Mouse (Mus musculus): Measurements from ENCODE around the gene AC161166.1. TPM values are rescaled to one million over a fixed set of nuclear protein-coding genes. Genes with fewer than 3 reads are reported as not detected.

The AC161166.1 gene
- polyA plus RNA-seq, 1 experiment from 2014 or later, result 1.7 TPM

DNA sequence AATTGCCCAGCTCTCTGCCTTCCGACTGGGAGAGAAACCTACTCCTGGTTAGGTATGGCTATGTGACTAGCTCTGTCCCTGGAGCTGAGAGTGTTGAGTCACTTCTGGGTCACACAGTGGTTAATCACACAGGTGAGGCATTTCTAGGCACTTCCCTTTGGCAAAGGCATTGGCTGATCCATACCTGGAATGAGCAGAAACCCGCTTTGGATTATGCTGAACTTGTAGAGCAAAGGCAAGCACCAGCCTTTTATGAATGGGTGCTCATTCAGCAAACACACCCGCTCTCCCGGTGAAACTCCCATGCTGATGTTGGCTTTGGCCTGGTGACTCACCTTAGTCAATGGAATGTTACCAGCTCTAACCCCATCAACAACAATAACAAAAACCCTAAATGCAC, 27.4 kb upstream of the AC161166.1 start:
- Histone ChIP-seq H3K4me2 (ENCODE audit: low read length) (no peak overlapping the region), H3K27ac (ENCODE audit: low read length) (no peak overlapping the region), H3K4me1 (ENCODE audit: control insufficient read depth, insufficient read depth, low read length) (no peaks in the 10 kb centered on the region), H3K27me3 (ENCODE audit: control insufficient read depth, insufficient read depth, low read depth, low read length) (no peaks in the 10 kb centered on the region), H3K36me3 (ENCODE audit: control insufficient read depth, insufficient read depth, low read length) (peaks cover 16% of the 10 kb centered on the region), H3K9ac (ENCODE audit: low read depth, low read length) (no peak overlapping the region), H3K4me3 (ENCODE audit: low read depth, low read length) (no peak overlapping the region), H3K9me3 (replicated peaks; ENCODE audit: control insufficient read depth, low read length, poor library complexity, severe bottlenecking) (no peaks in the 10 kb centered on the region; the same call in 1 of the 2 replicates)
- ATAC-seq, result no peak
- 94% methylated on average over 4 of the region's 4 CpGs for WGBS

DNA sequence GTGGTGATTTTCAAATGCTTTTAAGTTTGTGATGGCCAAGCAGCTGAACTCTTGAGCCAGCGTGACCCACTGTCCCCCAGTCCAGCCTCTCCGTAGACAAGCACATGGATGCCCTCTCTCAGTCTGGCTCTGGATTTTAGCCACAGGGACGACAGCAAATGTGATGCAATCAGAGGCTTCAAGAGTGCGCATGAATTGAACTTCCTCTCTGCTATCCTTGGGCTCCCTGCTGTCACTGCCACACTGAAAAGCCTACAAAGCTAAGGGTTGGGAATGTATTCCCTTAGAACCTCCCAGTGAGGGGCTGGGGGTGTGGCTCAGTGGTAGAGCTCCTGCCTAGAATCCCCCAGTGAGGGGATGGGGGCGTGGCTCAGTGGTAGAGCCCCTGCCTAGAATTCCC, 26.4 kb upstream of the AC161166.1 start:
- WGBS, result 73% methylated on average over 5 of the region's 5 CpGs
- Histone ChIP-seq H3K27ac (ENCODE audit: low read length) (no peak overlapping the region), H3K36me3 (ENCODE audit: control insufficient read depth, insufficient read depth, low read length) (peaks cover 21% of the 10 kb centered on the region), H3K4me1 (ENCODE audit: control insufficient read depth, insufficient read depth, low read length) (peaks cover 9% of the 10 kb centered on the region), H3K4me3 (ENCODE audit: low read depth, low read length) (no peak overlapping the region), H3K9ac (ENCODE audit: low read depth, low read length) (no peak overlapping the region), H3K4me2 (ENCODE audit: low read length) (no peak overlapping the region), H3K27me3 (ENCODE audit: control insufficient read depth, insufficient read depth, low read depth, low read length) (no peaks in the 10 kb centered on the region), H3K9me3 (replicated peaks; ENCODE audit: control insufficient read depth, low read length, poor library complexity, severe bottlenecking) (no peaks in the 10 kb centered on the region)
- ATAC-seq, result no peak

DNA sequence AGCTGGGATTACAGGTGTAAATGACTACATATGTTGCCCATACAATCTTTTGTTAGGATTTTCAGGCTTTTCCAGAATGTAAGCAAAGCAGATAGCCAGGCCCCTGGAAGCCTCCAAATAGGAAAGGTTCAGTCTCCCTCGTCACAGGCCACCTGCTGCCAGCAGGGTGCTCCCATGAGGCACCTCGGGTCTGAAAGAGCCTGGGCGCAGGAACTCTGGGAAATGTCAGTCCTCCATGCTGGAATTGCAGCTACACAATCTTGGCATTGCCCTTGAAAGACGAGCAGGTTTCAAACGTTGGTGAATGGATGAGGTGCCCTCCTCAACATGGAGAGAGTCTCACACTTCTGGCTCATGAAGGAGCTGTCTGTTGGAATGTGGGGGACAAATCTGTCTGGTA, 25.9 kb upstream of the AC161166.1 start:
- ATAC-seq, result no peak
- Histone ChIP-seq H3K4me3 (ENCODE audit: low read depth, low read length) (no peak overlapping the region), H3K4me2 (ENCODE audit: low read length) (no peak overlapping the region), H3K27me3 (ENCODE audit: control insufficient read depth, insufficient read depth, low read depth, low read length) (no peaks in the 10 kb centered on the region), H3K4me1 (ENCODE audit: control insufficient read depth, insufficient read depth, low read length) (peaks cover 14% of the 10 kb centered on the region), H3K27ac (ENCODE audit: low read length) (no peak overlapping the region), H3K9me3 (replicated peaks; ENCODE audit: control insufficient read depth, low read length, poor library complexity, severe bottlenecking) (no peaks in the 10 kb centered on the region), H3K9ac (ENCODE audit: low read depth, low read length) (no peak overlapping the region), H3K36me3 (ENCODE audit: control insufficient read depth, insufficient read depth, low read length) (peaks cover 26% of the 10 kb centered on the region)
- 48% methylated on average over 5 of the region's 5 CpGs for WGBS

DNA sequence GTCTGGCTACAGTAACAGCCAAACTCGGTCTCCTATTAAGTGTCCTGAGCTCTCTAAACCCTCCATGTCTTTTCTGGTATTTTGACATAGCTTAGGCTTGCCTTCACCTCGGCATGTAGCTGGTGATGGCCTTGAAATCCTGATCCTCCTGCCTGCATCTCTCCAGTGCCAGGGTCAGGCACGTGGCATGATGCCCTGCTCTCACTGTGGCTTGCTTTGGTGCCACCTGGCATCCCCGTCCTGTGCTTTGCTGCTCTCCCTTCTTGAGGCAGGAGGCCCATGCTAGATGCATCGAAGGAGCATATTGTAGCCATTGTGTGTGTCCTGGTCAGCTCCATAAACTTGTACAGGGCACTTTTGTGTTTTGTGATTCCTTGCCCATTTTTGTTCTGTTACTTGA, 25.3 kb upstream of the AC161166.1 start:
- Histone ChIP-seq H3K4me2 (ENCODE audit: low read length) (no peak overlapping the region), H3K4me3 (ENCODE audit: low read depth, low read length) (no peak overlapping the region), H3K9ac (ENCODE audit: low read depth, low read length) (0 out of 2 replicates have a peak overlapping the region, but pooled peaks have one; percentile 12), H3K27ac (ENCODE audit: low read length) (no peak overlapping the region), H3K4me1 (ENCODE audit: control insufficient read depth, insufficient read depth, low read length) (peaks cover 18% of the 10 kb centered on the region), H3K27me3 (ENCODE audit: control insufficient read depth, insufficient read depth, low read depth, low read length) (no peaks in the 10 kb centered on the region), H3K36me3 (ENCODE audit: control insufficient read depth, insufficient read depth, low read length) (peaks cover 27% of the 10 kb centered on the region), H3K9me3 (replicated peaks; ENCODE audit: control insufficient read depth, low read length, poor library complexity, severe bottlenecking) (no peaks in the 10 kb centered on the region)
- ATAC-seq, result no peak
- 87% methylated on average over 5 of the region's 5 CpGs for WGBS

DNA sequence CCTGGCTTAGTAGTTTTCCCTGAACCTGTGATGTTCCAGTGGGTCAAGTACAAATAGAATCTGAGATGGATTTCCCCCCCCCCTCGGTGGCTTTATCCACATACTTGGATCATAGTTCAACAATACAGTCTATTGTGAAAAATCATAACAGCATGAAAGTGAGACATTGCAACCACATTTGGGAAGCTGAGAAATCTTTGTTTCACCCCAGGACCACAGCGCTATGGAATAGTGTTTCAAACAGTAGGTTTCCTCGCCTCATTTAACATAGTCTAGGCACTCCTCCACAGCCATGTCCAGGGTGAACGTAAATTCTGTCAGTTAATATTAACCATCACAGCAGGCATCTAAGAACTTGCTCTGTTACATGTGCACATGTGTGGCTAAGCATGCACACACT, 24.8 kb upstream of the AC161166.1 start:
- no peak for ATAC-seq
- Histone ChIP-seq H3K9me3 (replicated peaks; ENCODE audit: control insufficient read depth, low read length, poor library complexity, severe bottlenecking) (no peaks in the 10 kb centered on the region), H3K9ac (ENCODE audit: low read depth, low read length) (no peak overlapping the region), H3K4me2 (ENCODE audit: low read length) (no peak overlapping the region), H3K4me1 (ENCODE audit: control insufficient read depth, insufficient read depth, low read length) (peaks cover 23% of the 10 kb centered on the region), H3K27me3 (ENCODE audit: control insufficient read depth, insufficient read depth, low read depth, low read length) (no peaks in the 10 kb centered on the region), H3K27ac (ENCODE audit: low read length) (no peak overlapping the region), H3K36me3 (ENCODE audit: control insufficient read depth, insufficient read depth, low read length) (peaks cover 27% of the 10 kb centered on the region), H3K4me3 (ENCODE audit: low read depth, low read length) (no peak overlapping the region)
- 79% methylated on average over 4 of the region's 4 CpGs for WGBS

DNA sequence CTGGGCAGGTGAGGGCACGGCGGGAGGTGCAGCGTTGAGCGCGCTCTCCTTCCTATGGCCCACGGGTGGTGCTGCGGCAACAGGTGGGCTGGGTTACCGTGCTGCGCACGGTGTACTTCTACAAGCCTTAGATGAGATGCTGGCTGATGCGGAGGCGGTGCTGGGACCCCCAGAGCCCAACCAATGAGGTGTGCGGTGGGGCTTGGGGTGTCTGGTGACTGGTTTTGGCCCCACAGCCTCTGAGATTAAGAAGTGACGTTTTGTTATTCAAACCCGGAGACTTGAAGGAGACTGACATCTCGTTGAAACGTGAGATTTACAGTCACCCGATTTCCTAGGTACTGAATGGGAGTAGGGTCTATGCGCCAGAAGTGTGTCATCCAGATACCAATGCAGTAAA, 22.0 kb upstream of the AC161166.1 start:
- 30% methylated on average over 19 of the region's 19 CpGs for WGBS
- Histone ChIP-seq H3K4me3 (ENCODE audit: low read depth, low read length) (no peak overlapping the region), H3K9me3 (replicated peaks; ENCODE audit: control insufficient read depth, low read length, poor library complexity, severe bottlenecking) (no peaks in the 10 kb centered on the region), H3K9ac (ENCODE audit: low read depth, low read length) (no peak overlapping the region), H3K36me3 (ENCODE audit: control insufficient read depth, insufficient read depth, low read length) (peaks cover 27% of the 10 kb centered on the region), H3K4me1 (ENCODE audit: control insufficient read depth, insufficient read depth, low read length) (peaks cover 32% of the 10 kb centered on the region), H3K27me3 (ENCODE audit: control insufficient read depth, insufficient read depth, low read depth, low read length) (no peaks in the 10 kb centered on the region), H3K4me2 (ENCODE audit: low read length) (peak overlapping the region; percentile 25; the same call in 1 of the 2 replicates), H3K27ac (ENCODE audit: low read length) (no peak overlapping the region)
- ATAC-seq, result no peak

DNA sequence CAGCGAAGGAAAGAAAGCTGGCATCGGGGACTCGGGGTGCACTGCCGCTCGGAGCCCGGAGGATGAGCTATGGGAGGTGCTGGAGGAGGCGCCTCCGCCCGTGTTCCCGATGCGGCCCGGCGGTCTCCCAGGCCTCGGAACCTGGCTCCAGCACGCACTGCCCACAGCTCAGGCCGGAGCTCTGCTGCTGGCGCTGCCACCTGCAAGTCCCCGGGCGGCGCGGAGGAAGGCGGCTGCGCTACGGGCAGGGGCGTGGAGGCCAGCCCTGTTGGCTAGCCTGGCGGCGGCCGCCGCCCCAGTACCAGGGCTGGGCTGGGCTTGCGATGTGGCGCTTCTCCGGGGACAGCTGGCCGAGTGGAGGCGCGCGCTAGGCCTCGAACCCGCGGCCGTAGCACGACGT, 21.6 kb upstream of the AC161166.1 start:
- ATAC-seq, result no peak
- Histone ChIP-seq H3K27ac (ENCODE audit: low read length) (no peak overlapping the region), H3K27me3 (ENCODE audit: control insufficient read depth, insufficient read depth, low read depth, low read length) (no peaks in the 10 kb centered on the region), H3K4me1 (ENCODE audit: control insufficient read depth, insufficient read depth, low read length) (peaks cover 33% of the 10 kb centered on the region), H3K4me3 (ENCODE audit: low read depth, low read length) (no peak overlapping the region), H3K9ac (ENCODE audit: low read depth, low read length) (peak overlapping the region; percentile 26; the same call in 1 of the 2 replicates), H3K9me3 (replicated peaks; ENCODE audit: control insufficient read depth, low read length, poor library complexity, severe bottlenecking) (no peaks in the 10 kb centered on the region), H3K4me2 (ENCODE audit: low read length) (peak overlapping the region; percentile 25), H3K36me3 (ENCODE audit: control insufficient read depth, insufficient read depth, low read length) (peaks cover 27% of the 10 kb centered on the region)
- WGBS, result 25% methylated on average over 42 of the region's 42 CpGs

DNA sequence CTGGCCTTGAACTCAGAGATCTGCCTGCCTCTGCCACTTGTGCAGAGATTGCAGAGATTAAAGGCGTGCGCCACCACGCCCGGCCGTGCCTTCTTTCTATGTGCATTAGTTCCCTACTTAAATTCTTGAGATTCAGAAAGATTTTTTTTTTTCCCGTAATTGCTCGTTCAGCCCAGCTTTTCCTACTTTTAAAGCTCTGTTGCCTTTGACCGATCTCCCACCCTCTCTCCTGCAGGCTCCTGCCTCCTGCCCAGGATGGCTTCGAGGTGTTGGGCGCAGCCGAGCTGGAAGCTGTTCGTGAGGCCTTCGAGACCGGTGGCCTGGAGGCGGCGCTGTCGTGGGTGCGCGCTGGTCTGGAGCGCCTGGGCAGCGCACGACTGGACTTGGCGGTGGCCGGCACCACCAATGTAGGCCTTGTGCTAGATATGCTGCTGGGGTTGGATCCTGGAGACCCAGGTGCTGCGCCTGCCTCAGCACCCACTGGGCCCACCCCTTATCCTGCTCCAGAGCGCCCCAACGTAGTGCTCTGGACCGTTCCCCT, 20.8 kb upstream of the AC161166.1 start:
- Histone ChIP-seq H3K4me2 (ENCODE audit: low read length) (no peak overlapping the region), H3K4me3 (ENCODE audit: low read depth, low read length) (no peak overlapping the region), H3K4me1 (ENCODE audit: control insufficient read depth, insufficient read depth, low read length) (peaks cover 33% of the 10 kb centered on the region), H3K9ac (ENCODE audit: low read depth, low read length) (no peak overlapping the region), H3K36me3 (ENCODE audit: control insufficient read depth, insufficient read depth, low read length) (peaks cover 27% of the 10 kb centered on the region), H3K9me3 (replicated peaks; ENCODE audit: control insufficient read depth, low read length, poor library complexity, severe bottlenecking) (no peaks in the 10 kb centered on the region), H3K27me3 (ENCODE audit: control insufficient read depth, insufficient read depth, low read depth, low read length) (no peaks in the 10 kb centered on the region), H3K27ac (ENCODE audit: low read length) (no peak overlapping the region)
- no peak for ATAC-seq
- WGBS, result 62% methylated on average over 28 of the region's 28 CpGs

DNA sequence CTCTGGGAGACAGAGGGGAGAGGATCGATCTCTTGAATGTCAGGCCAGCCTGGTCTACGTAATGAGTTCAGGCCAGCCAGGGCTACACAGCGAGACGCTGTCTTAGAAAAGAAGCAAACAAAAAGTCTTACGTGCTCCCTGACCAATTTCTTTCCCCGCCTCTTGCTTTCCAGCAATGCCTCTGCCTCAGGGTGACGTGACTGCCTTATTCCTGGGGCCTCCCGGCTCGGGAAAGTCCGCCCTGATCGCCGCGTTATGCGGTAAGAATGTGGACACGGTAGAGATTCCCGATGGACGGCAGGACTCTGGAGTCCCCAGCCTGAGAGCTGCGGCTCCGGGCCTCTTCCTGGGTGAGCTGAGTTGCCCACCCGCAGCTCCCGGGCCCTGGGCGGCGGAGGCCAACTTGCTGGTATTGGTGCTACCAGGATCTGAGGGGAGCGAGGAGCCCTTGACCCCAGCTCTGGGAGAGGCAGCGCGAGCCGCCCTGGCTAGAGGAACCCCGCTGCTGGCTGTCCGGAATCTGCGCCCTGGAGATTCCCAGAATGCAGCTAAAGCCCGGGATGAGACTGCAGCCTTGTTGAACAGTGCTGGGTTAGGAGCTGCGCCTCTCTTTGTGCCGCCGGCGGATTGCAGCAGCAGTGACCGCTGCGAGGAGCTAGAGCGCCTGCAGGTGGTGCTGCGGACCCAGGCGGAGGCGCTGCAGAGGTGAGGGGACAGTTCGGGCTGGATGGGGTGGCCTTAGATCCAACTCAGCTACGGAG, 19.1 kb upstream of the AC161166.1 start:
- peak overlapping the region; percentile 55 for H3K4me3 ChIP-seq (ENCODE audit: low read depth, low read length)
- peak overlapping the region; percentile 93 for H3K9ac ChIP-seq (ENCODE audit: low read depth, low read length)
- H3K36me3 ChIP-seq (ENCODE audit: control insufficient read depth, insufficient read depth, low read length), result peaks cover 25% of the 10 kb centered on the region
- no peaks in the 10 kb centered on the region for H3K27me3 ChIP-seq (ENCODE audit: control insufficient read depth, insufficient read depth, low read depth, low read length)
- WGBS, result under 1% methylated on average over 43 of the region's 43 CpGs
- peaks cover 33% of the 10 kb centered on the region for H3K4me1 ChIP-seq (ENCODE audit: control insufficient read depth, insufficient read depth, low read length)
- ATAC-seq, result peak; percentile 41
- peak overlapping the region; percentile 91 for H3K4me2 ChIP-seq (ENCODE audit: low read length)
- H3K27ac ChIP-seq (ENCODE audit: low read length), result peak overlapping the region; percentile 81
- no peaks in the 10 kb centered on the region for H3K9me3 ChIP-seq (replicated peaks; ENCODE audit: control insufficient read depth, low read length, poor library complexity, severe bottlenecking)
